ENCODE assay signal across 9 mouse cellular contexts in the genomic region with DNA sequence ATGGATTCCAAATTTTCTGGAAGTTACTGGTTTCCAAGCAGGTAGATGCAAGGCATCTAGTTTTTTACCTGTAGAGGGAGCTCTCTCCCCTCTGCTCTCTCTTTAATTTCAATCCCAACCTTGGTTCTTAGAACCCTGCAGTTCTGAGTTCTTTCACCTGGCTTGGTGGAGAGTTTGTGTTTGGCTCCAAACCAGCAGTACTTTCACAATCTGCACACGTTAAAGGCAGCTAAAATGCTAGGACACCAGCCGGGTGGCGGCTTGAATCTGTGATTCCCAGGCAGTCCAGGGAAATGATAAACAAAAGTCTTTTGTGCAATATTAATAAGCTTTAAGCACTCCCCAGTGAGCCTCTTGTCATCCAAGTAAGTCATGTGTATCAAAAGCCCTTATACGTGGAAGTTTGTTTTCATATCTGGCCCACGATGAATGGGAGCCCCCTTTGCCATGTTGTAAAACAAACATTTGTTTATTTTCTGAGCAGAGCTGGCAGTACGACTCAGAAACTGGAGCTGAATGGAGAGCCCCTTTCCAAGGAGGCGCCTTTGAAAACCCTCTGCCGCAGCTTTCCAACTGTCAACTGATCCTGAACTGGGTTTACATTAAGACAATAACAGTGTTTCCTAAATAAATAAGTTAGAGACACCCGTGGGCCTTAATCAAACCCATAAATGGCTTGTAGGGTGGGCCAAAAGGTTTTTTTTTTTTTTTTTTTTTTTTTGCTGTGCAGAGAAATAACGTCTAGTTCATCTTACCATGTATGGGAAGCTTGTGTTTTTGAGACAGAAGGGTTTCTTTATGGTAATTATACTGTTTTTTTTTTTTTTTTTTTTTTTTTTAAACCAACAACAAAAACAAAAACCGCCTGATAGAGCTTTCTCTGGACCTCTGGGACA.
DNase-seq lines count a peak whose midpoint lies in the region; ATAC-seq lines count a peak whose summit lies in the region.
"Had no signal": no experiment of that assay in that cellular context is flagged by ENCODE, and none has a peak within 500 bp of the region (broad histone marks: within the 10 kb centered on the region; RNA-seq: fewer than 3 reads in every experiment).

No protein-coding gene starts in this region.

- H3K27me3 ChIP-seq in forebrain, embryonic 16.5 days (replicated peaks; ENCODE audit: control insufficient read depth, insufficient read depth, low read length) = peaks cover 61% of the 10 kb centered on the region
- no peaks in the 10 kb centered on the region for H3K27me3 ChIP-seq in intestine, embryonic 15.5 days (replicated peaks)
- no peaks in the 10 kb centered on the region for H3K27me3 ChIP-seq in lung, embryonic 15.5 days
- no peaks in the 10 kb centered on the region for H3K27me3 ChIP-seq in stomach, embryonic 15.5 days (replicated peaks)

- H3K4me1 ChIP-seq in forebrain, embryonic 16.5 days (replicated peaks; ENCODE audit: control insufficient read depth, insufficient read depth, low read length) = peaks cover 9% of the 10 kb centered on the region
- 0 out of 2 replicates have a peak, but pooled peaks cover 2% of the 10 kb centered on the region for H3K4me1 ChIP-seq in intestine, embryonic 15.5 days (replicated peaks)
- H3K4me1 ChIP-seq in lung, embryonic 15.5 days = peaks cover 22% of the 10 kb centered on the region
- no peaks in the 10 kb centered on the region for H3K4me1 ChIP-seq in stomach, embryonic 15.5 days

- H3K9me3 ChIP-seq in forebrain, embryonic 16.5 days (ENCODE audit: control insufficient read depth, low read length) = no peaks in the 10 kb centered on the region
- no peaks in the 10 kb centered on the region for H3K9me3 ChIP-seq in intestine, embryonic 15.5 days
- H3K9me3 ChIP-seq in lung, embryonic 15.5 days = no peaks in the 10 kb centered on the region
- no peaks in the 10 kb centered on the region for H3K9me3 ChIP-seq in stomach, embryonic 15.5 days

- no peak overlapping the region for H3K9ac ChIP-seq in forebrain, embryonic 16.5 days (replicated peaks; ENCODE audit: low read depth, low read length)
- no peak overlapping the region for H3K9ac ChIP-seq in intestine, embryonic 15.5 days
- no peak overlapping the region for H3K9ac ChIP-seq in lung, embryonic 15.5 days
- H3K9ac ChIP-seq in stomach, embryonic 15.5 days = no peak overlapping the region

- H3K4me3 ChIP-seq in forebrain, embryonic 16.5 days (replicated peaks; ENCODE audit: low read length) = no peak overlapping the region
- no peak overlapping the region for H3K4me3 ChIP-seq in intestine, embryonic 15.5 days (replicated peaks)
- peak overlapping the region; percentile 20 for H3K4me3 ChIP-seq in lung, embryonic 15.5 days
- peak overlapping the region; percentile 17; the same call in 1 of the 2 replicates for H3K4me3 ChIP-seq in stomach, embryonic 15.5 days (replicated peaks)

- peak; percentile 14 to 19 for DNase-seq in kidney, adult 8-10 months
- DNase-seq in kidney, adult 11 months = no peak
- DNase-seq in cerebellum, adult 11-12 months = peak; percentile 10
- no peak for DNase-seq in T-cell, adult 2 months (ENCODE audit: low spot score)

- H3K36me3 ChIP-seq in forebrain, embryonic 16.5 days (ENCODE audit: control insufficient read depth, insufficient read depth) = no peaks in the 10 kb centered on the region
- no peaks in the 10 kb centered on the region for H3K36me3 ChIP-seq in intestine, embryonic 15.5 days
- no peaks in the 10 kb centered on the region for H3K36me3 ChIP-seq in lung, embryonic 15.5 days
- no peaks in the 10 kb centered on the region for H3K36me3 ChIP-seq in stomach, embryonic 15.5 days

- ATAC-seq in forebrain, embryonic 16.5 days = peak; percentile 64
- ATAC-seq in intestine, embryonic 15.5 days = peak; percentile 61
- ATAC-seq in lung, embryonic 15.5 days (ENCODE audit: borderline replicate concordance, extremely low read depth, low FRiP score, low TSS enrichment) = peak; percentile 90
- ATAC-seq in stomach, embryonic 15.5 days (ENCODE audit: insufficient read depth, low FRiP score, low read depth) = peak; percentile 63; the same call in 1 of the 2 replicates

- no peak overlapping the region for H3K27ac ChIP-seq in forebrain, embryonic 16.5 days (ENCODE audit: low read length)
- peak overlapping the region; percentile 70 for H3K27ac ChIP-seq in intestine, embryonic 15.5 days
- H3K27ac ChIP-seq in lung, embryonic 15.5 days = peak overlapping the region; percentile 86
- peak overlapping the region; percentile 84 for H3K27ac ChIP-seq in stomach, embryonic 15.5 days
- H3K27ac ChIP-seq: macrophage had no signal

- WGBS in forebrain, embryonic 16.5 days = 1% methylated on average over 11 of the region's 11 CpGs
- WGBS in intestine, embryonic 15.5 days = 16% methylated on average over 11 of the region's 11 CpGs
- 10% methylated on average over 11 of the region's 11 CpGs for WGBS in lung, embryonic 15.5 days
- 14% methylated on average over 11 of the region's 11 CpGs for WGBS in stomach, embryonic 15.5 days

- H3K4me2 ChIP-seq in forebrain, embryonic 16.5 days (ENCODE audit: low read length) = peak overlapping the region; percentile 37
- H3K4me2 ChIP-seq in intestine, embryonic 15.5 days (replicated peaks) = peak overlapping the region; percentile 41
- peak overlapping the region; percentile 51 for H3K4me2 ChIP-seq in lung, embryonic 15.5 days
- peak overlapping the region; percentile 49 for H3K4me2 ChIP-seq in stomach, embryonic 15.5 days

Comparison
In these comparisons a context has a peak if more than half of its experiments do, and no peak if none do; other contexts are left out.
1. DNase-seq: peak in kidney, adult 8-10 months (2 of 2) and cerebellum, adult 11-12 months (single experiment); none in kidney, adult 11 months (single experiment) and T-cell, adult 2 months (single experiment).
2. H3K4me3 ChIP-seq: peak in lung, embryonic 15.5 days (single experiment) and stomach, embryonic 15.5 days (single experiment); none in forebrain, embryonic 16.5 days (single experiment) and intestine, embryonic 15.5 days (single experiment).
3. Peak in every context shown above with its lines, with median percentiles within 50 percentile points of each other: ATAC-seq and H3K4me2 ChIP-seq.